Mouse (Mus musculus): ENCODE data around the gene Gm10471. TPM values are rescaled to one million over a fixed set of nuclear protein-coding genes. Genes with fewer than 3 reads are reported as not detected.
"Not testable (repeated sequence)": the region's sequence is repeated elsewhere in the genome, so short reads cannot be mapped to it uniquely, and the experiment has no call there.

The Gm10471 gene
- polyA plus RNA-seq (2016; fragmentation: Nextera tagmentation; extraction: Ambion mirVana): not detected in 2 replicates

- not testable (repeated sequence) for H3K27me3 ChIP-seq (ENCODE audit: insufficient read depth, poor library complexity, severe bottlenecking); H3K4me1 ChIP-seq; H3K36me3 ChIP-seq; H3K4me3 ChIP-seq; H3K27ac ChIP-seq; H3K9me3 ChIP-seq; DNase-seq (ENCODE audit: low spot score)
- 48% methylated on average over 1 of the region's 1 CpGs for WGBS
Observed at GRCm38 (mm10) chr5:26089191-26089590, at the start of gene Gm10471. TSS of gene Gm10471 (minus strand) at chr5:26089291.

- not testable (repeated sequence) for H3K9me3 ChIP-seq; H3K27me3 ChIP-seq (ENCODE audit: insufficient read depth, poor library complexity, severe bottlenecking); DNase-seq (ENCODE audit: low spot score); H3K27ac ChIP-seq; H3K4me1 ChIP-seq; H3K36me3 ChIP-seq; H3K4me3 ChIP-seq
- WGBS: no CpG with 5 or more reads among the region's 3 CpGs
Observed at GRCm38 (mm10) chr5:26121321-26121720, 32.2 kb upstream of the Gm10471 start, which contains the start of gene Gm10220. TSS of gene Gm10220 (minus strand) at chr5:26121421.

- WGBS: no CpG with 5 or more reads among the region's 3 CpGs
- H3K9me3 ChIP-seq, H3K36me3 ChIP-seq: not testable (repeated sequence)
Observed at GRCm38 (mm10) chr5:26105262-26105661, 16.2 kb upstream of the Gm10471 start, which contains the start of gene 5031410I06Rik. TSS of gene 5031410I06Rik (minus strand) at chr5:26105362.

GRCm38 (mm10) chr5:26079023-26079422, 10.1 kb downstream of the Gm10471 start:
- DNase-seq (ENCODE audit: low spot score); H3K9me3 ChIP-seq; H3K27me3 ChIP-seq (ENCODE audit: insufficient read depth, poor library complexity, severe bottlenecking); H3K4me3 ChIP-seq; H3K36me3 ChIP-seq; H3K4me1 ChIP-seq; H3K27ac ChIP-seq: not testable (repeated sequence)

More at GRCm38 (mm10) chr5:26105262-26105661, 16.2 kb upstream of the Gm10471 start, which contains the start of gene 5031410I06Rik:
- H3K27me3 ChIP-seq (ENCODE audit: insufficient read depth, poor library complexity, severe bottlenecking); H3K27ac ChIP-seq; H3K4me1 ChIP-seq; H3K4me3 ChIP-seq; DNase-seq (ENCODE audit: low spot score): not testable (repeated sequence)

GRCm38 (mm10) chr5:26070716-26071115, 18.4 kb downstream of the Gm10471 start:
- no peaks in the 10 kb centered on the region for H3K36me3 ChIP-seq
- no peak for DNase-seq (ENCODE audit: low spot score)
- 75% methylated on average over 24 of the region's 24 CpGs for WGBS
- H3K27me3 ChIP-seq (ENCODE audit: insufficient read depth, poor library complexity, severe bottlenecking): no peaks in the 10 kb centered on the region
- no peaks in the 10 kb centered on the region; the same call in 1 of the 2 replicates for H3K4me1 ChIP-seq
- H3K4me3 ChIP-seq: no peak overlapping the region
- H3K9me3 ChIP-seq: no peaks in the 10 kb centered on the region; the same call in 1 of the 2 replicates
- no peak overlapping the region for H3K27ac ChIP-seq

GRCm38 (mm10) chr5:26058481-26058880, 30.6 kb downstream of the Gm10471 start, which contains the start of gene Gm7347:
TSS of gene Gm7347 (minus strand) at chr5:26058581.
- not testable (repeated sequence) for H3K9me3 ChIP-seq; H3K27ac ChIP-seq; H3K4me1 ChIP-seq; H3K4me3 ChIP-seq; H3K27me3 ChIP-seq (ENCODE audit: insufficient read depth, poor library complexity, severe bottlenecking); DNase-seq (ENCODE audit: low spot score); H3K36me3 ChIP-seq
- WGBS: no CpG with 5 or more reads among the region's 2 CpGs

- not testable (repeated sequence) for H3K36me3 ChIP-seq; H3K27me3 ChIP-seq (ENCODE audit: insufficient read depth, poor library complexity, severe bottlenecking); H3K4me1 ChIP-seq; H3K4me3 ChIP-seq; H3K27ac ChIP-seq; DNase-seq (ENCODE audit: low spot score); H3K9me3 ChIP-seq
- 69% methylated on average over 2 of the region's 2 CpGs for WGBS
Observed at GRCm38 (mm10) chr5:26039458-26039857, 49.6 kb downstream of the Gm10471 start, which contains the start of gene Speer4a. TSS of gene Speer4a (minus strand) at chr5:26039558.

Other genes with a start within 250 kb of the Gm10471 start
- not detected in 2 replicates for gene Gm21663, start 146.9 kb downstream of the Gm10471 start, polyA plus RNA-seq (2016; fragmentation: Nextera tagmentation; extraction: Ambion mirVana)
- 0.15 TPM in 1 of 2 replicates, not detected in the other for gene Gm21671, start 134.9 kb downstream of the Gm10471 start, polyA plus RNA-seq (2016; fragmentation: Nextera tagmentation; extraction: Ambion mirVana)
- 0.09 and 0.20 TPM in 2 replicates for gene Gm21680, start 116.6 kb downstream of the Gm10471 start, polyA plus RNA-seq (2016; fragmentation: Nextera tagmentation; extraction: Ambion mirVana)
- 0.26 TPM in 1 of 2 replicates, not detected in the other for gene Gm21698, start 100.6 kb downstream of the Gm10471 start, polyA plus RNA-seq (2016; fragmentation: Nextera tagmentation; extraction: Ambion mirVana)
- 0.14 and 0.18 TPM in 2 replicates for gene Gm1979, start 84.5 kb downstream of the Gm10471 start, polyA plus RNA-seq (2016; fragmentation: Nextera tagmentation; extraction: Ambion mirVana)
- gene Gm5862, start 66.4 kb downstream of the Gm10471 start, polyA plus RNA-seq (2016; fragmentation: Nextera tagmentation; extraction: Ambion mirVana): 0.14 TPM in 1 of 2 replicates, not detected in the other
- 0.05 and 0.26 TPM in 2 replicates for gene Speer4a, start 49.7 kb downstream of the Gm10471 start, polyA plus RNA-seq (2016; fragmentation: Nextera tagmentation; extraction: Ambion mirVana)
- gene Gm7347, start 30.7 kb downstream of the Gm10471 start, polyA plus RNA-seq (2016; fragmentation: Nextera tagmentation; extraction: Ambion mirVana): not detected in 2 replicates
- 0.33 TPM in 1 of 2 replicates, not detected in the other for gene 5031410I06Rik, start 16.1 kb upstream of the Gm10471 start, polyA plus RNA-seq (2016; fragmentation: Nextera tagmentation; extraction: Ambion mirVana)
- gene Gm10220, start 32.1 kb upstream of the Gm10471 start, polyA plus RNA-seq (2016; fragmentation: Nextera tagmentation; extraction: Ambion mirVana): not detected in 2 replicates
- not detected in 2 replicates for gene Gm7361, start 168.4 kb upstream of the Gm10471 start, polyA plus RNA-seq (2016; fragmentation: Nextera tagmentation; extraction: Ambion mirVana)

Data from heart, embryonic 10.5 days (tissue).